Mouse (Mus musculus) heart, adult 18-20 months (tissue): Measurements from ENCODE around the gene Rimklb. TPM values are rescaled to one million over a fixed set of nuclear protein-coding genes. Genes with fewer than 3 reads are reported as not detected.
A peak's percentile ranks its signal among the peaks of the same experiment; 100 is the strongest.
"Not testable (repeated sequence)": the region's sequence is repeated elsewhere in the genome, so short reads cannot be mapped to it uniquely, and the experiment has no call there.

Experiments used
- DNase-seq, 2 experiments: peaks; one replicate each; pipeline ENCODE4 v3.0.0; 2021 to 2022; ENCODE audit warnings: mixed read lengths in 1 of 2
- total RNA-seq, 2 experiments: library from RNA; stranded (reverse); gene quantifications; 2 replicates each; pipeline ENCODE4 v1.2.3; 2021

Rimklb gene
- total RNA-seq, 2 experiments from 2014 or later = 0.33 TPM; not detected in 1

DNA sequence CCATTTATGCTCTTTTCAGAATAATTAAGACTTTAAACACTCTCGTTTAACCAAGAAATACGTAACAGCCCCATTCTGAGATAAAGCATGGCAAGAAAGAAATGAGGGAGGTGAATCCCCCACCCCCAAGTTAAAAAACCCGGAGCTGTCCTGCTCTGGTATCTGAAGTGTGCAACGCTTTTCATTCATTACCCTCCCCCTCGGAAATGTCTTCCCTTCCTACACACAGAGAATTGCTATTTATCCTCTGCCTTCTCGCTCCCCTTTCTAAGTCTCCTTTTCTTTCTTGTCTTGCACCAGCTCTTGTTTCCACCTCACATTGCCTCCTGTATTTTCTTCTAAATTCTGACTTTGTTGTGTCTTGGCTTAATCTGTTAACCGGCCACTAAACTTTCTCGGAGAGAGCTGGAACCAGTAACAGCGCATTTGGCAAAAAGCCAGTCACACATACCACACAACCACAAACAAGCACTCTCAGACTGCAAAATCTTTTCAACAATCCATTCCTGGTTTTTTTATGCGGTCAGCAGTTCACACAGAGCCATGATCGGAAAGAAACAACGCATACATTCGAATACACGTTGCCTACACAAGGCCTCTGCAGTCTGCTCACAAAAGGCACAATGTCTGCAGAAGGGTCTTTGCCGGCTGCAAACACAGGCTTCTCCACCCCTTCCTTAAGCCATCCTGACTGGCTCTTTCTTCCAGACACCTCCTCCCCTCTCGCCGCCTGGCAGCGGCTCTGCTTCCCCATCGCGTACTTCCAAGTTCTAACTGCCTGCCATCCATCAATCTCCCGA, 3.3 kb downstream of the Rimklb start:
- peak; percentile 45 to 53 for DNase-seq

DNA sequence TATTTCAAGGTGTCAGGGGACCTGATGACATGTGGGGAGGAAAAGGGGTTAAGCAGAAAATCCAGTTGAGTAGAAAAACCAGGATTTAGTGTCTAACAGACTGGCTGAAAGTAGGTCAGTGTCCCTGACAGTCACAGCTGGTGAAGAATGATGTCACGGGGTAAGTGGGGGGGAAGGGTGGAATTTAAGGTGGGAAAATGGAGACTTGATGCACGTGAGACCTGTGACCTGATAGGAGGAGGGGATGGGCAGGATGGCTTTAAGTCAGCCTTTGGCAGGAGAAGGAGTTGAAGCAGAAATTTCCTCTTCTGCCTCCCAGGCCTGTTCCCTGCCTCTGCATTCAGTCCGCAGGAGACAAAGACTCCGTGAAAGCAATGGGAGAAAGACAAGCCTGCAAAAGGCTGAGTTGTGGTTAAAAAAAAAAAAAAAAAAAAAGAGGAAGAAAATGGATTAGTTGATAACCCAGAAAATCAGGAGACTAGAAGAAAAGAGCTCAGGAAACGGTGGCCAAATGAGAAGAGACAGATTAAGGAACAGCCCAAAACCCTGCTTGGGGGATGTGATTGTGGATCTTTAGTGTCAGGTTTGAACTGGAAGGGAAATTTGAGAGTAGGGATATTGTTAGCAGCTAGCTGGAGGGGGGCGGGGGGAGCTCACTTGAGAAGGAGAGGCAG, 4.6 kb downstream of the Rimklb start:
- no peak for DNase-seq

GRCm38 (mm10) chr6:122492479-122492878, 6.1 kb downstream of the Rimklb start:
- DNase-seq = no peak

DNA sequence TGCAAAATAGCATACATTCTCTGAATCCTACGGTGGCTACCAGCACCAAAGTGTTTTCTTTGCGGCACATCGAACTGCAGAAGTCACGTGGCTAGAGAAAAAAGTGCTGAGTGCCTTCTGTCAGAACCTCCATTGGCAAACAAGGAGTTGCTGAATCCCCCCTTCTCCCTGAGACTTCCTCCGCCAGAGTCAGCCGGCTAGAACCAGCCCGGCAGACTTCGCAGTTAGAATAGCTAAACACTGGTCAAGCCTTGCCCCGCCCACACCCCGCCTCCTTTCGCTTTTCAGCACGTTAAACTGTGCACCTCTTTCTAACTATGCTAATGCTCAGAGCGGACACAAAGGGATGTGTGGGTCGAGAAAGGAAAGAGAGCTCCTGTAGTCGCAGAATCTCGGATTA, 7.0 kb downstream of the Rimklb start:
- peak; percentile 77 to 85 for DNase-seq

DNA sequence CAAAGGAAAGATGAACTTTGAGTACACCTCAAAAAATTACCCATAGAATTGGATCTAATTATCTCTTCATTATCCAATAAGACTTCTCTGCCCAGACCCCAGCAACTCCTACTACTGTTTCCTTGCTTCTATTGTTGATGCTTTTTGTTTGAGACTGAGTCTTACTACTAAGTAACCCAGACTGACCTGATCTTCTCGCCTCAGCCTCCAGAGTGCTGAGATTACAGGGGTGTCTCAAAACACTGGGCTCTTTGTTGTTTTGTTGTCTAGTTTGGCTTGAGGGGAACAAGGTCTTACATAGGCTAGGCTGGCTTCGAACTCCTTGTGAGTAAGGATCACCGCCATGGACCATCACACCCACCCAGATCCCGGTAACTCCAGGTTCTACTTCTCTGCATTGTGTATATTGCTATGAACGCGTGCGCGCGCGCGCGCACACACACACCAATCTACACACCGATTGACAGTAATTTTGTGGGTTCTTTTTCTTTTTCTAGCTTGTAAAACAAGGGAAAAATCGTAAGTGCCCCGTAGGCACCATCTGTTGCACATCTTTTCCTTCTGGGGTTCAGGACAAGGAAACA, 7.5 kb downstream of the Rimklb start:
- no peak for DNase-seq

- DNase-seq = no peak
Measured at GRCm38 (mm10) chr6:122486297-122487117, 12.1 kb downstream of the Rimklb start.

GRCm38 (mm10) chr6:122485401-122486296, 12.9 kb downstream of the Rimklb start:
- DNase-seq = no peak

GRCm38 (mm10) chr6:122478062-122478461, 20.5 kb downstream of the Rimklb start:
- DNase-seq = no peak

DNA sequence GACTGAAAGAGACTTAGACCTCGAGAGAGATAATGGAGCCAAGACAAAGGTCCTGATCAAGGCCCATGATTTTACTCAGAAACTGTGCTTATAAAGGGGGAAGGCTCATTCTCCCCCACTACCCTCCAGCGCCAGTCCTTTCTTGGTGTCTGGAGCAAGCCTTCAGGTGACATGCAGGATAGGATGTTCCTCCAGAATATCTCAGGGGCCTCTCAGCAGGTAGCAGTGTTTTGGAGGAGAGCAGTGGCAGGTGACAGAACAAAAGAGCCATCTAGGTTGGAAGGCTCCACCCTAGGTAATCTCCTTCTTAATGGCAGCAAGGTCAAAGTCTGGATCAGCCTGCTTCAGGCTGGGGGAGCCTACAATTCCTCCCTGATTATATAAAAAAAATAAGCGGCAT, 27.1 kb downstream of the Rimklb start:
- DNase-seq = not testable (repeated sequence)

GRCm38 (mm10) chr6:122470240-122470639, 28.3 kb downstream of the Rimklb start:
- DNase-seq = no peak

DNA sequence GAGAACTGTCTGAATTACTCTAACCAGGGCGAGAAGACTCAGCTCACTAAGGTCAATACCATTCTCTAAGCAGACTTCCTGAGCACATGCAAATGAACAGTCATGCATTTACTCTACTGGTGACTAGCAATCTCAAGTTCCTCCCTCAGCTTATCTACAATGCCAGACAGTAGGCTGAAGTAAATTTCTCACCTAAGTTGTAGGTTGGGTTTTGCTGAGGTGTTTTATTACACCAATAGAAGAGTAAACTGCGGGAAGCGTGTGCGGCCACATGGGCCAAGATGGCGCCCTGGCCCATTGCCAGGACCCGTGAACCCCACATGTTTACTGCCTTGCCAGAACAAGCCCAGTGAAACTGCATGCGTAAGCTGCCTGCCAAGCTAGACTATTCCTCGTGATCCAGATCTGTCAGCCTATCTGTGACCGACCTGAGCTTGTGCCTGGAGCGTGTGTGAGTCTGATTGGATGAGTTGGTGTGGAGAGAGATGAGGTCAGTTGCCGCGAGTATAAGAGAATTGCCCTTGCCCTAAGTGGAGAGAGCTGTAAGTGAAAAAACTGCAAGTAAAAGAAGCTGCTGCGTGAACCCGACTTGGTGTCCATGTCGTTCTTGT, 29.4 kb downstream of the Rimklb start:
- DNase-seq = no peak

- DNase-seq = no peak
Measured at GRCm38 (mm10) chr6:122466092-122466713, 32.4 kb downstream of the Rimklb start.

DNA sequence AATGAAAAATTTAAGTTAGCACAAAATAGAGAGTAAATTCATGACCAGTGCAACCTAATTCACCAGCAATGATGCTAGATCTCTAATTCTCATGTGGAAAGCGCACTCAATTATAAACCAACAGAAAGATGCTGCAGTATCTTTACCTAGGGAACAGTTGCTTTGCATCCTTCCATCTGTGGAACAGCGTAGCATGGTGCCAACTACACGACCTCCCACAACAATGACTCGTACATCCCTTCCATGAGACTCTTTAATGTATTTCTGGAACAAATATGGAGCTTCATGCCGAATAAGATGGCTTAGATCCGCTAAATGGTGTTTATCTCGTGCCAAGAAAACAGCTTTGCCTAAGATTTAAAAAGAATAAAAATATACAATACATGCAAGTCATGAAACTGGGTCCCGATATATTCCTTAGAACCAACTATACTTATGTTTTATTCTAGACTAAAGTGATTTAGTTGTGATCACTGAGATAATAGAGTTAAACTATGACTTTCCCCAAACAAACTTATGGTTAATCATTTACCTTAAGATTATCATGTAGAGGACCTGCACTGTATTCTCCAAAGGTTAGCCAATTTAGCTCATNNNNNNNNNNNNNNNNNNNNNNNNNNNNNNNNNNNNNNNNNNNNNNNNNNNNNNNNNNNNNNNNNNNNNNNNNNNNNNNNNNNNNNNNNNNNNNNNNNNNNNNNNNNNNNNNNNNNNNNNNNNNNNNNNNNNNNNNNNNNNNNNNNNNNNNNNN, 39.4 kb downstream of the Rimklb start:
- DNase-seq = no peak

DNA sequence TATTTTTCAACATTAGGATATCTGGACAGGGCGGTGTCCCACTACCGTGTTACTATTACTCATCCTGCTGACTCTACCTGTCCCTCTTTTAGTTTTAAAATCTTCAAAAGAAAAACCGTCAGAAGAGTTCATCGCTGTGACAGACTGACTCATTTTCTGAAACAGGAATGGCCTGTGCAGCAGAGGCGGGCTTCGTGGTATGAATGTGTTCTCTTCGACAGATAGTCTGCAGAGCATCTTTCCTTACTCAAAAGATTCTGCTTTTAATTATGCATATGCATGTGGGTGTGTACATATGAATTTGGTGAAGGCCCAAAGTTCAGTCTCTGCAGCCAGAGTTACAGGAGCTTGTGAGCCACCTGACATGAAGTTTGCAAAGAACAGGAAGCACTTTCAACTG, 50.7 kb downstream of the Rimklb start:
- no peak for DNase-seq

GRCm38 (mm10) chr6:122445215-122445614, 53.3 kb downstream of the Rimklb start:
- DNase-seq = no peak

DNA sequence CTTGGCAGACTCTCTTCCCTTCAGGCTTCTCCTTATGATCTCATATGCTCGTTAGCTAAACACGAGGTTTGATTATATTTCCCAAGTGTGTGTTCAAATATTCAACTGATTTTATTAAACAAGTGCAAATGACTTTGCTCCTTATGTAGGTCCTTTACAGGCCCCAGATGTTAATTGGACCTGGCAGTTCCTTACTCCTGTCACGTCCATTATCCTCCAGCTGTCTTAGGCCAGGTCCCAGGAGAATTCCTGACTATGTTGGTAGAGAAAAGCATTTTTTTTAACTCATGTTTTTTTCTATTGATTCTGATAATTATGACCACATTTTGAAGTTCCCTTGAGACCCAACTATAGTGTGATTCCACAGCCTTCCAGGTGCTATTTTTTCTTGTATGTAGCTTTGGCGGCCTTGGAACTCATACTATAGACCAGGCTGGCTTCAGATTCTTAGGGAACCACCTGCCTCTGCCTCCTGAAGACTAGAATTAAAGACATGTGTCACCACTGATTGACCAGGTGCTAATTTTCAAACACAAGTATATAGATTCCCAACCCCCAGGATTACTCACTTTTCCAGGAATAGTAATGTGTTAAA, 57.8 kb downstream of the Rimklb start:
- DNase-seq = no peak

DNA sequence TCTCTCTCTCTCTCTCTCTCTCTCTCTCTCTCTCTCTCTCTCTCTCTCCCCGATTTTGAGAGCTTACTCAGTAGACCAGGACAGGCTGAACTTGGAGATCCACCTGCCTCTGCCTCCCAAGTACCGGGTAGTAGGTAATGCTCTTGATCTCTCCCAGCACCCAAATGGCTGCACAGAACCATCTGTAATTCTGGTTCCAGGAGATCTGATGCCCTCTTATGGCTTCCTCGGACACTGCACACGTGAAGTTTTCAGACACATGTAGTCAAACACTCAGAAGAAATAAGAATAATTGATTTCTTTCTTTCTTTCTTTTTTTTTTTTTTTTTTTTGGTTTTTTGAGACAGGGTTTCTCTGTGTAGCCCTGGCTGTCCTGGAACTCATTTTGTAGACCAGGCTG, 59.3 kb downstream of the Rimklb start:
- DNase-seq = no peak

DNA sequence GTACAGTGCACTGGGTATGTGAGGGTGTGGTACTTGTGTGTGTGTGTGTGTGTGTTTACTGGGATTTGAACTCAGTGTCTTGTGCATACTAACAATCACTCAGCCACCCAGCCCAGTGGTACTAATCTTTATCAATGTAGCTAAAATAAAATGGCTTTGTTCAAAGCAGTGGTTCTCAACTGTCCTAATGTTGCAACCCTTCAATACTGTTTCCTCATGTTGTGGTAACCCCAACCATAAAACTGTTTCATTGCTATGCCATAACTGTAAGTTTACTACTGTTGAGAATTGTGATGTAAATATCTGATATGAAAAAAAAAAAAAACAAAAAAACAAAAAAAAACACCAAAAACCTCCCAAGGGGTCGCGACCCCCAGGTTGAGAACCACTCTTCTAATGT, 63.3 kb downstream of the Rimklb start:
- no peak for DNase-seq

DNA sequence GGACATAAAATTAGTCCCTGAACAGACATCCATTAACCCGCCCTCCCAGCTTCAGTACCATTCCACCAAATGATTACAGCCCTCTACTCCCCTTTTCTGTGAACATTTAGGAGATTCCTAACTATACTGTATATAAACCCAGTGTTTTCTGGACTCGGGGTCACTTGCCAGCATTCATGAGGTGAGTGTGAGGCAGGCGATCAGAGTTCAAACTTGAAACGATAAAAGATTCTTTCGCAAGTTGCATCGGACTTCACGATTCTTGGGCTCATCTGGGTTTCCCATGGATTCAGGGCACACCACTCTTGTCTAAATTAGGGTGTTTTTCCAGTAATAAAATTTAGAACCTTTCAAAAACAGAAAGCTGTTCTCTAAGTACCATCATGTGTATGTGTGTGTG, 71.1 kb downstream of the Rimklb start:
- DNase-seq = no peak
